In the genomic region with DNA sequence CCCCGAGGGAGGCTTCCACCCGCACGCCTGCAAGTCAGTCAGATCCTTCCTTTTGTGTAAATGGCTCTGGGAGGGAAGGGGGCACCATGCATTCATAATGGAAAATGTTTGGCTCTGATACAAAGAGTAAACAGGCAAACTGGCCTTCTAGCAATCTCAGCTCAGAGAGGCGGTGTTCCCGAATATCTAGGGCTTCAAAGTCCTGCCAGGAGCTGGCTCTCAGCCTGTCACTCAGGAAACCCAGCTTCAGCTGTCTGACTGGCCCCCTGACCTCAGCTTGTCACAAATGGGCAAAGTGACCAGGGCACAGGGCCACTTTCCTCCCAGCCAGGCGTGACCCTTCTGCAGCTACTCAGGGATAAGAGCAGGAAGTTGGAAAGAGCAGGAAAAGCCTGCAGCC, we compare ENCODE assay signal across 9 mouse cellular contexts. TPM values are rescaled to one million over a fixed set of nuclear protein-coding genes. Genes with fewer than 3 reads are reported as not detected.
DNase-seq lines count a peak whose midpoint lies in the region; ATAC-seq and TF ChIP-seq lines count a peak whose summit lies in the region.
"Had no signal": no experiment of that assay in that cellular context is flagged by ENCODE, and none has a peak within 500 bp of the region (broad histone marks: within the 10 kb centered on the region; RNA-seq: fewer than 3 reads in every experiment).

No protein-coding gene starts in this region.

- 34% methylated on average over 6 of the region's 6 CpGs for WGBS in forebrain, postnatal 0 days
- 52% methylated on average over 6 of the region's 6 CpGs for WGBS in forebrain, embryonic 13.5 days
- 6% methylated on average over 6 of the region's 6 CpGs for WGBS in kidney, adult 2 months

- no peak overlapping the region for H3K9ac ChIP-seq in forebrain, postnatal 0 days
- H3K9ac ChIP-seq in forebrain, embryonic 13.5 days = no peak overlapping the region

- peak; percentile 45 for DNase-seq in forebrain, postnatal 0 days
- DNase-seq in urinary bladder, postnatal 36 days (ENCODE audit: low spot score in 2 of 2) = peak; percentile 28 to 60
- DNase-seq in urinary bladder, postnatal 10 days (ENCODE audit: low spot score) = no peak
- DNase-seq in kidney, adult 2 months = peak; percentile 89
- DNase-seq in lung, postnatal 14 days = peak; percentile 82
- DNase-seq in embryo, embryonic 11 days = no peak
- no peak for DNase-seq in thymus, postnatal 25 days

- no peaks in the 10 kb centered on the region for H3K9me3 ChIP-seq in forebrain, postnatal 0 days (ENCODE audit: low read length)
- no peaks in the 10 kb centered on the region for H3K9me3 ChIP-seq in forebrain, embryonic 13.5 days (replicated peaks)

- no peaks in the 10 kb centered on the region for H3K4me1 ChIP-seq in forebrain, postnatal 0 days (ENCODE audit: insufficient read depth)
- H3K4me1 ChIP-seq in forebrain, embryonic 13.5 days = peaks cover 12% of the 10 kb centered on the region
- peaks cover 54% of the 10 kb centered on the region for H3K4me1 ChIP-seq in kidney, adult 2 months (ENCODE audit: control insufficient read depth, insufficient read depth, low read length)

- H3K4me2 ChIP-seq in forebrain, postnatal 0 days (ENCODE audit: low read depth) = no peak overlapping the region
- no peak overlapping the region for H3K4me2 ChIP-seq in forebrain, embryonic 13.5 days

- H3K27ac ChIP-seq in forebrain, postnatal 0 days (ENCODE audit: low read depth, low read length) = no peak overlapping the region
- no peak overlapping the region for H3K27ac ChIP-seq in forebrain, embryonic 13.5 days
- peak overlapping the region; percentile 48; the same call in 1 of the 2 replicates for H3K27ac ChIP-seq in kidney, adult 2 months (ENCODE audit: insufficient read depth, low read depth, low read length)

- peak; percentile 64 for ATAC-seq in forebrain, postnatal 0 days
- no peak for ATAC-seq in forebrain, embryonic 13.5 days

- TF ChIP-seq POLR2A in kidney, adult 2 months (IDR thresholded peaks at IDR 0.05; ENCODE audit: low read depth, low read length) = no peak

- H3K27me3 ChIP-seq in forebrain, postnatal 0 days (ENCODE audit: insufficient read depth, low read length) = no peaks in the 10 kb centered on the region
- H3K27me3 ChIP-seq in forebrain, embryonic 13.5 days = no peaks in the 10 kb centered on the region
- no peaks in the 10 kb centered on the region for H3K27me3 ChIP-seq in kidney, adult 2 months (replicated peaks; ENCODE audit: control insufficient read depth, insufficient read depth, low read length)
- H3K27me3 ChIP-seq: CH12.LX had no signal

- TF ChIP-seq CTCF in forebrain, postnatal 0 days (IDR thresholded peaks at IDR 0.05; ENCODE audit: low read depth) = no peak
- no peak for TF ChIP-seq CTCF in kidney, adult 2 months (conservative IDR thresholded peaks at IDR 0.05; ENCODE audit: insufficient read depth, insufficient read length, low read depth, low read length)

- H3K36me3 ChIP-seq in forebrain, postnatal 0 days (ENCODE audit: insufficient read depth) = no peaks in the 10 kb centered on the region
- no peaks in the 10 kb centered on the region for H3K36me3 ChIP-seq in forebrain, embryonic 13.5 days (ENCODE audit: poor library complexity, severe bottlenecking)
- no peaks in the 10 kb centered on the region for H3K36me3 ChIP-seq in kidney, adult 2 months (ENCODE audit: control insufficient read depth, insufficient read depth, low read length)

- H3K4me3 ChIP-seq in forebrain, postnatal 0 days (ENCODE audit: low read depth, low read length) = no peak overlapping the region
- H3K4me3 ChIP-seq in forebrain, embryonic 13.5 days = no peak overlapping the region
- H3K4me3 ChIP-seq in kidney, adult 2 months (ENCODE audit: insufficient read depth, low read depth, low read length) = no peak overlapping the region

RNA-seq across cellular contexts. Expression of gene Prkag2, which starts 33.3 kb away (rescaled TPM):
- 62.4 and 72.2 TPM in 2 replicates for total RNA-seq in forebrain, postnatal 0 days (2014; rRNA removed)
- 94.9 and 112 TPM in 2 replicates for polyA plus RNA-seq in forebrain, postnatal 0 days (2015; fragmentation: Nextera tagmentation; extraction: Ambion mirVana)
- polyA plus RNA-seq in forebrain, embryonic 13.5 days (2015; fragmentation: Nextera tagmentation; extraction: Ambion mirVana) = 63.1 and 66.3 TPM in 2 replicates
- polyA plus RNA-seq in kidney, adult 2 months (2012; rRNA removed) = 29.5 and 36.8 TPM in 2 replicates

Comparison
In these comparisons a context has a peak if more than half of its experiments do, and no peak if none do; other contexts are left out.
1. DNase-seq: peak in forebrain, postnatal 0 days (single experiment), urinary bladder, postnatal 36 days (2 of 2), kidney, adult 2 months (single experiment) and lung, postnatal 14 days (single experiment); none in urinary bladder, postnatal 10 days (single experiment), embryo, embryonic 11 days (single experiment) and thymus, postnatal 25 days (single experiment).